Mouse (Mus musculus): Measurements from ENCODE around the gene Lrrc10.

DNA sequence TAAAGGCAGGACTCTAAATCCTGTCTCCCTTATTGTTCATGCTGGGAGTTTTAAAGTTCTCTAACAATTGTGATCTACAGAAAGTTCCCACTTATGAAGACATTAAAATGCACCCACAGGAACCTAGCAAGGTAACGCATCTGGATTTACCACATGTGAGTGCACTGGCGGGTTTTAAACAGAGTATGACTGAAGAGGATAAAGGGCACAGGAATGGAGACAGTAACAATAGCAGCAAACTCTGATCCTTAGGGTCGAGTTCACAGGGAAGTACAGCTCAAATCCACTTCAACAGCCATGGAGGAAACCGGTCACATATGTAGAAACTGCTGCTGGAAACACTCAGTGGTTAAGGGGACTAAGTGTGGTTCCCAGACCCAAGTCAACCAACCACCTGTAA, 4.1 kb downstream of the Lrrc10 start:
- TF ChIP-seq CTCF (IDR thresholded peaks at IDR 0.05; ENCODE audit: low read depth, low read length) (no peak), POLR2A (IDR thresholded peaks at IDR 0.05; ENCODE audit: borderline replicate concordance, low read depth, low read length) (no peak)

All from bone marrow macrophage, adult 2 months (primary cell).